Mouse (Mus musculus): ENCODE measurements around the gene Ip6k3. TPM values are rescaled to one million over a fixed set of nuclear protein-coding genes. Genes with fewer than 3 reads are reported as not detected.

The Ip6k3 gene
- total RNA-seq, 1 experiment from 2014 or later: not detected

DNA sequence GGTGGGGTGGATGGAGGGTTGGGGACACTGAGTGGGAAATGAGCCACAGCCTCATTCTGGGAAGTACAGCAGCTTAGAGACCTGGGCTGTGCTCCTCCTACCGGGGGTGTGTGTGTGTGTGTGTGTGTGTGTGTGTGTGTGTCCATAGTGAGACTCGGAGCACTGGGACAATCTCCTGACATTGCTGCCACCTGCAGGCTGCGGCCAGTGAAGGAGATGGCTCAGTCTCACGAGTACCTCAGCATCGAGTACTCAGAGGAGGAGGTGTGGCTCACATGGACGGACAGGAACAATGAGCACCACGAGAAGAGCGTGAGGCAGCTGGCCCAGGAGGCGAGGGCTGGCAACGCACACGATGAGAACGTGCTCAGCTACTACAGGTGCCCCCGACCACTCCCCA, 71.9 kb downstream of the Ip6k3 start:
- ATAC-seq (ENCODE audit: extremely low read depth, insufficient number of reproducible peaks, low FRiP score, poor library complexity, severe bottlenecking): no peak

Other genes starting within 250 kb of the Ip6k3 start
- gene Phf1, start 234.7 kb downstream of the Ip6k3 start, total RNA-seq (2017): 80.8 and 95.3 TPM in 2 replicates
- gene Cuta, start 228.2 kb downstream of the Ip6k3 start, total RNA-seq (2017): 19.9 and 22.3 TPM in 2 replicates
- 0.86 and 0.93 TPM in 2 replicates for gene Syngap1, start 226.5 kb downstream of the Ip6k3 start, total RNA-seq (2017)
- gene Zbtb9, start 194.6 kb downstream of the Ip6k3 start, total RNA-seq (2017): 20.9 and 32.8 TPM in 2 replicates
- 27.1 and 32.5 TPM in 2 replicates for gene Bak1, start 138.8 kb downstream of the Ip6k3 start, total RNA-seq (2017)
- 71.1 and 73.7 TPM in 2 replicates for gene Itpr3, start 110.5 kb downstream of the Ip6k3 start, total RNA-seq (2017)
- gene Uqcc2, start 33.9 kb downstream of the Ip6k3 start, total RNA-seq (2017): 32.9 and 33.4 TPM in 2 replicates
- gene Lemd2, start 36.7 kb upstream of the Ip6k3 start, total RNA-seq (2017): 64.4 and 69.6 TPM in 2 replicates